Mouse (Mus musculus) erythroblast, embryonic 14.5 days (primary cell): Measurements from ENCODE around the gene Sorbs1. TPM values are rescaled to one million over a fixed set of nuclear protein-coding genes. Genes with fewer than 3 reads are reported as not detected.

Experiments
- H3K27me3 ChIP-seq: 2 replicates; pipeline ENCODE4 v1.6.1; 2012; ENCODE audit warnings: inconsistent platforms; ENCODE audit not compliant: control insufficient read depth
- H3K36me3 ChIP-seq: 2 replicates; pipeline ENCODE4 v1.6.1; 2012; ENCODE audit warnings: mild to moderate bottlenecking, inconsistent platforms; ENCODE audit not compliant: control insufficient read depth
- H3K4me1 ChIP-seq: 2 replicates; pipeline ENCODE4 v1.6.1; 2012; ENCODE audit warnings: inconsistent platforms; ENCODE audit not compliant: control insufficient read depth
- H3K4me3 ChIP-seq: replicated peaks from 2 replicates; pipeline ENCODE3; 2012; ENCODE audit warnings: moderate library complexity, mild to moderate bottlenecking, inconsistent platforms
- H3K9me3 ChIP-seq: 2 replicates; pipeline ENCODE4 v1.6.1; 2012; ENCODE audit warnings: low read length, inconsistent platforms, mixed read lengths; ENCODE audit not compliant: control insufficient read depth
- GATA1 ChIP-seq: IDR thresholded peaks from 2 replicates; pipeline ENCODE4 v1.6.1; 2012; ENCODE audit warnings: low read length, inconsistent platforms, mixed read lengths
- TAL1 ChIP-seq: IDR thresholded peaks from 3 replicates; pipeline ENCODE4 v1.6.1; 2012; ENCODE audit warnings: low read length, inconsistent platforms, mixed read lengths
- polyA plus RNA-seq: library from polyadenylated mRNA; stranded (reverse); fragments of >175 nt; gene quantifications from 2 replicates; pipeline ENCODE4 v1.2.3, GENCODE M21; 2012

The Sorbs1 gene
- polyA plus RNA-seq, 1 experiment: 2.4 TPM

DNA sequence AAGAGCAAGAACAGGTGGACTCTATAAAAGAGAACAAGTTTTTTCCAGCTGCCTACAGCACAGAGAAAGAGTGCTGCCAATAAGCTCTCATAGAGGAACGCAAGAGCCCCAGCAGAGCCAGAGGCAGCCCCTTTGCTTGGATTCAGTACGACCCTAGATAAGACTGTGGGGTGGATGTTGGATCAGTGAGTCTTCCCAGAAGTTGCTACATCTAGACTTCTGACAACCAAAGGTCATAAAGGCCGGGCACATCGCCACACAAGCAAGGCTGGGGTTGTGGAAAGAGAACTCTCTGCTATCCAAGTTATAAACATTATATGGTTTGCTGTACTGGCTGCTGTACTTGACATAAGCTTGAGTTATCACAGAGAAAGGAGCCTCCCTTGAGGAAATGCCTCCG is 6.8 kb upstream of the Sorbs1 start:
- no peaks in the 10 kb centered on the region for H3K9me3 ChIP-seq
- peaks cover 1% of the 10 kb centered on the region for H3K4me1 ChIP-seq
- H3K36me3 ChIP-seq: no peaks in the 10 kb centered on the region
- peaks cover 6% of the 10 kb centered on the region for H3K27me3 ChIP-seq
- no peak overlapping the region for H3K4me3 ChIP-seq
- TF ChIP-seq TAL1: no peak
- no peak for TF ChIP-seq GATA1

GRCm38 (mm10) chr19:40518706-40519105 is 5.1 kb upstream of the Sorbs1 start:
- Histone ChIP-seq H3K36me3 (no peaks in the 10 kb centered on the region), H3K4me3 (no peak overlapping the region), H3K4me1 (peaks cover 14% of the 10 kb centered on the region), H3K9me3 (no peaks in the 10 kb centered on the region), H3K27me3 (no peaks in the 10 kb centered on the region; the same call in 1 of the 2 replicates)
- TF ChIP-seq GATA1: no peak
- TF ChIP-seq TAL1: no peak

- H3K9me3 ChIP-seq: no peaks in the 10 kb centered on the region
- no peak overlapping the region for H3K4me3 ChIP-seq
- TF ChIP-seq GATA1 (no peak), TAL1 (no peak)
- no peaks in the 10 kb centered on the region for H3K27me3 ChIP-seq
- peaks cover 7% of the 10 kb centered on the region for H3K36me3 ChIP-seq
- peaks cover 40% of the 10 kb centered on the region for H3K4me1 ChIP-seq
Observed at GRCm38 (mm10) chr19:40515596-40515995, 2.0 kb upstream of the Sorbs1 start.

- no peaks in the 10 kb centered on the region for H3K27me3 ChIP-seq
- peaks cover 15% of the 10 kb centered on the region for H3K36me3 ChIP-seq
- H3K9me3 ChIP-seq: no peaks in the 10 kb centered on the region
- TF ChIP-seq TAL1 (no peak), GATA1 (no peak)
- H3K4me3 ChIP-seq: no peak overlapping the region
- peaks cover 52% of the 10 kb centered on the region for H3K4me1 ChIP-seq
Observed at GRCm38 (mm10) chr19:40514376-40514775, 797 bp upstream of the Sorbs1 start.

GRCm38 (mm10) chr19:40512500-40513421 is 818 bp downstream of the Sorbs1 start:
- Histone ChIP-seq H3K4me3 (peak overlapping the region; percentile 89), H3K4me1 (peaks cover 61% of the 10 kb centered on the region), H3K36me3 (peaks cover 25% of the 10 kb centered on the region), H3K9me3 (no peaks in the 10 kb centered on the region), H3K27me3 (no peaks in the 10 kb centered on the region)
- TF ChIP-seq GATA1: no peak
- no peak for TF ChIP-seq TAL1

DNA sequence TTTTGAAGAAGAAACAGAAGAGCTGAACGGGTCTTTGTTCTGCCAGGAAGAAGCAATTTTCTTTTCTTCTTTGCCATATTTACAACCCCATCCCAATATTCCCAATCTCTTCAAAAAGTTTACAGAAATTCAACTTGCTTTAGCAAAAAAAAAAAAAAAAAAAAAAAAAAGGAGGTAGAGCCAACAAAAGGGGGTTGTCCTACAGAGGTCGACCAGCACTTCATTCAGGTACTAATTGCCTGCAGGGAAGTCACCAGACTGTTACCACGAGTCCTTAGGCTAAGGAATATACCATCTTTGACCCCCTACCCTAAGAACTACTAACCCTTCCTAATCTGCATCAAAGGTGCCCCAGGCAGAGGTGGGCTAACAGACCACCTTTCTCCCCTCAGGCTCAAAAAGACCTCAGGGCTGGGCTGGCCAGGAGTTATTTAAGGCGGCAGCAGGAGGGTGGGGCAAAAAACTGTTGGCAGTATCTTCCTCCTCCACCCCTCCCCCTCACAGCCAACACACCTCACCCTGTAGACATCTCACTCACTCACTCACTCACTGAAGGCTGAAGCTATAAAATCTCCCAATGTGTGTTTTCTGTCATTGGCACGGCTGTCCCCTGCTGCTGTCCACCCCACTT is 1.8 kb downstream of the Sorbs1 start:
- TF ChIP-seq TAL1 (no peak), GATA1 (no peak)
- Histone ChIP-seq H3K9me3 (no peaks in the 10 kb centered on the region), H3K36me3 (peaks cover 29% of the 10 kb centered on the region), H3K27me3 (no peaks in the 10 kb centered on the region), H3K4me1 (peaks cover 63% of the 10 kb centered on the region), H3K4me3 (peak overlapping the region; percentile 89)

DNA sequence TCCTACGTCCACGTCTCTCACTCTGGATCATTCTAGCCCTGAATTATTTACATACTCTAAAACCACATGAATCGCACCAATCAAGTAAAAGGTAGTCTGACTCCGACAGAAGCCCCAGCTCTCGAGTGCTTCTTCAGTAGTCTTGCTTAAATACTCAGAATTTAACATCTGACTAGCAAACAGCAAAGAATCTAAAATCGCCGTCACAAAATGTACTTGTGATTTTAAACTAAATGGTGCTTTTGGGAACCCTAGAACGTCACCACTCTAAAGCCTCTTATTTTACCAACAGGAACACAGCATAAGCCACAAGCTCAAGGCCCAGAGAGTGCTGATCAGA is 2.5 kb downstream of the Sorbs1 start:
- H3K4me3 ChIP-seq: peak overlapping the region; percentile 89
- H3K36me3 ChIP-seq: peaks cover 29% of the 10 kb centered on the region
- TF ChIP-seq TAL1: no peak
- no peak for TF ChIP-seq GATA1
- no peaks in the 10 kb centered on the region for H3K27me3 ChIP-seq
- H3K4me1 ChIP-seq: peaks cover 63% of the 10 kb centered on the region
- H3K9me3 ChIP-seq: no peaks in the 10 kb centered on the region

DNA sequence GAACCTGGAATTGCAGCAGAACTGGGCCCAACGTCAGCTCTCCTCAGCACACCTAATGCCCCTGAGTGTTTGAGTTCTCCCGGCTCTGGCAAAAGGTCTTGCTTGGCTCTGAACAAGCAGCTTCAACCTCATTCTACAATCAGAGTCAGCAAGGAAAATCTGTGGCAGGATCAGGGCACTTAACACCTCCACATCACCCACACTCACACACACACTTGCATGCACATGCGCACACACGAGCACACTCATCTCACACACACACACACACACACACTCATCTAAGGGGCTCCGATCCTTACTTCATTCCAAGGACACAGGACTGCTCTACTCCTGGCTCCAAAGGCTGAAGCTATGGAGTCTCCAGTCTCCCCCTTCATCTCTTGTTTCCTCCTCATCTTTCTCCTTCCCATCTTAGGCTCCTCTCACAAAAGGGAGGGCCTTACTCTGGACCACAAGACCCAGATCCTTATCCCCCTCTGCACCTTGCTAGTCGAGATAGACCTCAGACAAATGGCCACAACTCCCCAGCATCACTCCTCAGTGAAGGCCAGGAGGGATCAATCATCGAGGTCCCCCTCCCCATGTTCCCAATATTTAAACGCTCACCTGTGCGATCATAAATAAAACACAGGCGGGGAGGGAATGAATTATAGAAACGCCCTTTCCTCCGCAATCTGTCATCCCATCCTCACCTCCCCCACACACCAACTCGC is 3.0 kb downstream of the Sorbs1 start:
- Histone ChIP-seq H3K9me3 (no peaks in the 10 kb centered on the region), H3K27me3 (no peaks in the 10 kb centered on the region), H3K4me3 (peak overlapping the region; percentile 89), H3K4me1 (peaks cover 63% of the 10 kb centered on the region), H3K36me3 (peaks cover 29% of the 10 kb centered on the region)
- TF ChIP-seq TAL1: no peak
- no peak for TF ChIP-seq GATA1

DNA sequence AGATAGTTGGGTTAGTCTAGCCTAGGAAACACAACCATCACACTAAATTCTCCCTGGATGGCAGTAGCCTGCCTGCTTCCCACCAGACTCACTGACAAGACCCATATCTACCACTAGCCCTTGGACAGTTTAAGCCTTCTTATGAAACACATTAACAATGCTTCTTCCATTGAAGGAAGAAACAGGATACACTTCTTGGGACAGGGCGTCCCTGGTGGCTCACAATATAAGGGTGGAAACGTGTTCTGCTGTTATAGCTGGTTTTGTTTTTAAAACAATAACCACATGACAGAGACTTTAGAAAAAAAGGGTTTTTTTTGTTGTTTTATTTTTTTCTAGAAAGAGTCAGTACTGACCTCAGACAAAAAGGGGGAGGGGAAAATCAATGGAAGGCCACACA is 4.3 kb downstream of the Sorbs1 start:
- peaks cover 55% of the 10 kb centered on the region for H3K4me1 ChIP-seq
- no peaks in the 10 kb centered on the region for H3K27me3 ChIP-seq
- peaks cover 34% of the 10 kb centered on the region for H3K36me3 ChIP-seq
- H3K9me3 ChIP-seq: no peaks in the 10 kb centered on the region
- no peak overlapping the region for H3K4me3 ChIP-seq
- no peak for TF ChIP-seq GATA1
- TF ChIP-seq TAL1: no peak
